Mouse (Mus musculus) megakaryocyte, embryonic 14.5 days (primary cell): ENCODE measurements around the gene Gm21885.

Experiments used
- FLI1 ChIP-seq: IDR thresholded peaks from 2 replicates; pipeline ENCODE4 v1.6.1; 2012; ENCODE audit warnings: low read length, inconsistent platforms, mixed read lengths
- GATA1 ChIP-seq: IDR thresholded peaks from 3 replicates; pipeline ENCODE4 v1.6.1; 2012; ENCODE audit warnings: mixed read lengths, low read length, inconsistent platforms, borderline replicate concordance

DNA sequence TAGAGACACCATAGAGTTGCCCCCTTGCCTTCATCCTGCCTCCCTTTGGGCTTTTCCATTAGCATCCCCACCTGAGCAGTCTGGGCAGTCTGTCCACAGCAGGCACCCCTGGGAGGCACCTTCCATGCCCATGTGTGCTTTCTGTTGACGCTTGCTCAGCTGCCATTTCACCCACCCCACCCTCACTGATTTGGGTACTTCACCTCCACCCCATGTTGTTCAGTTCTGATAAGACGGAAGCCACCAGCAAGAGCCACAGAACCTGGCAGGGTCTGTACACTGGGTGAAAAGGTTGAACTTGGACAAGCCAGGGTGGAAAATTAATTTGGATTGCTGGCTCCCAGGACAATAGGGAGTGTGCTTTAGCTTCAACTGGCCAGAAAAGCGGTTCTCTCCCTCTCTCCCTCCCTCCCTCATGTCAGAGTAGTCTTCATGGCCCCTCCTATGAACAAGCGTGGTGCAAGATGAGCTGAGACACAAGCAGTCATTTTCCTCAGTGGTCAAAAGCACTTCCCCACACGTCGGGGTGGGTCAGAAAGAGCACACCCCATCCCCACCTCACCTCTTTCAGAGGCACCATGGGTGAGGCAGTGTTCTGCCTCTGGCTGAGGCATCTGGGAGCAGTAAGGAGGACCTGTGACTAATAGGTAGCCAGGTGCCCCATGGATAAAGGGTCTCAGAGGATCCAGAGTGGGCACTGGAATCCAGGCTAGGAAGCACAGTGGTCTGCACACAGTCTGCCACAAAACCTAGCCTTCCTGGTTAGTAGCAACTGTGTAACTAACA lies 19.9 kb upstream of the Gm21885 start:
- TF ChIP-seq GATA1 (no peak), FLI1 (no peak)
